Mouse (Mus musculus): ENCODE measurements at regions not wholly inside any gene's neighbourhood (a gene's known extent, or its start where the extent isn't known, plus 50 kb on each side); places are given as distances from the start of the nearest gene placed in this dataset.
"Not testable (repeated sequence)": the region's sequence is repeated elsewhere in the genome, so short reads cannot be mapped to it uniquely, and the experiment has no call there.

DNA sequence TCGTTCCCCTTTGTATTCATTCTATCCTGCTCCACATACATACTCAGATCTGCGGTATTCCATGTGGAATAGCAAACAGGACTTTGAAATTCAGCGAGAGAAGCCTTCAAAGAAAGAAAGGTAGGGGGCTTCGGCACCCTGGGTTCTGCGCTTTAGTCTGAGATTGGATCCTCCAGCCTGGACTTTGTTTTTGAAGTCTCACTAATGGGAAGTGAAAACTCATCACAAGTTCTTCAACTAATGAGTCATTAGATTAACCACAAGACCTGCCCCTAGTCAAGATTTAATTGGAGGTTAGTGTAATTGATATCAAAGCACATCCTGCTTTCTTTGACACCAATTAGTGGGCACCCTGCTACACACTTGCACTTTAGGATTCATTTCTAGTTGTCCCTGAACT is 492.5 kb upstream of the Zfp960 start:
- no peak for DNase-seq (ENCODE audit: low spot score)

DNA sequence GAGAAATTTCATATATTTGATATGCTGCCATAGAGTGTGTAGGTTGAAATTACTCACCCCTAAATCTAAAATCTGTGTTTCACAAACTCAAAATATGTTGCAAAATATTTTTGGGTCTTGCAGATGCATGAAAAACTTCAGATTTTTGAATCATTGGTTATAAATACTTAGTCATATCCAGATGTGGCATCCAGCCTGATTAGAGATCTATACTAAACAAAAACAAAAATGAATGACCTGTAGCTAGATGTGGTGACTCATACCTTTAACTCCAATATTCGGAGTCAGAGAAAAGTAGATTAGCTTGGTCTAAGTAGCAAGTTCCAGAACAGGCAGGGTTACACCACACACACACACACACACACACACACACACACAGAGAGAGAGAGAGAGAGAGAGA is 475.1 kb upstream of the Zfp960 start:
- DNase-seq (ENCODE audit: low spot score) = no peak

DNA sequence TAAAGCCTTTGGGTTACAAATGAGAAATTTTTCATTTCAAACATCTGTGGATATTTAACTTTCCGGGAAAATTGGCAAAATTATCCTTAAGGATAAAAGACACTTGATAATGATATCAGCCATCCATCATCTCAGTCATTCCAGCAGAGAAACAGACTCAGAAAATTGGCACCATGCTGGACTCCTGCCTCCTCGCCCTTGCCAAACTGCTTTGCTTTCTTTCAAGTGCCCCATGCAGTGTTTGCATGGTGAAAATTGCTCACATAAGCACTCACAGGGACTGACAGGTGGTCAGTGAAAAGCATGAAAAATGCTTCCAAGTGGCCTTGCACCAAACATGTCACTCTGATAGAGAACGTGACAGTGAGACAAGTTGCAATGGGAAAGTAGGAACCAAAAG is 464.2 kb upstream of the Zfp960 start:
- DNase-seq (ENCODE audit: low spot score) = no peak

DNA sequence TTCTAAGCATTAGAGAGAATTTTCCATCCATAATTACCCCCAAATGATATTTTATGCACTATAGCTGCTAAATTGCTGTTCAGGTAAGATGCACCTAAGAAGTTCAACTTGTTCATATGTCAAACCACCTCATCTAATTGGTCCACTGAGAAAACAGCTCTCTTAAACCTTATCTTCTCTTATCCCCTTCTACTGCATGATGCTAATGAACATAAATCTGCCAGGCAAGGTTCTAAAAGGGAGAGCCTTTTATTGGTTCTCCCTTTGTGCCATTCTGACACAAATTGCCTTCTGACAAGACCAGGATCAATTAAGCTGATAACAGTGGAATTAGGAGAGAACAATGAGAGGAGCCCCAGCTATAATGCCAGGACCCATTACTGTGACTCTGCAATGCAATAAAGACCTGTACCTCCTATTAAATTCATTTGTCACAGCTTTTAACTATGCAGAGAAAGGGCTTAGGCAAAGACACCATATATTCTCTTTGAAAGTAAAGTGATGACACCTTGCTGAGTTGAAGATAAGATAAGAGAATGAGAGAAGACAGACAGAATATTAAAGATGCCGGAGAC is 451.4 kb upstream of the Zfp960 start:
- no peak for DNase-seq (ENCODE audit: low spot score)

DNA sequence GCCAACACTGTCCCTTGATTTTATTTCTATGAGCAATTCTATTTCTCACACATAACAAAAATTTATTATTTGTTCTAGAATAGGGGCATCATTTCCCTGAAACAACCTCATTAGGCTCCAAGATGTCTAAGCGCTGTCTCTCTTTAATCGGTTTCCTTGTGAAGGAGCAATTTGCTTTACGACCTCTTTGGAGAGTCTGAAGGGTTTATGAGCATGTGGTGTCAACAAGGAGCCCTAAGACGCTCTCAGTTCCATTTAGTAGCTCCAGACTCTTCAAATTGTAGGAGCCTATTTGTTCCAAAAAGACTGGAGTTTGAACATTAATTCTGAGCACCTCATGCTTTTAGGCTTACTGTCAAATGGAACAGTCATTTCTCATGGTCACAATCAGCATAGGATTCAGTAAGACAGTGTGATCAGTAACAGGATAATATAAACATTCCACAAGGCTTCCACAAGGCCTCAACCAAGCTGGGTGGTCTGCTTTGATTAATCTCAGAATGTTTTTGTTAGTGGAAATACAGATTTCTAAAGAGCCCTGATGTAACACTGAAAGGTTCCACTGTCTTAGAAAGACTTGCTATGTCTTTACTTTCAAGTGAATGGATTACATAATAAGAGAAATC is 441.9 kb upstream of the Zfp960 start:
- no peak for DNase-seq (ENCODE audit: low spot score)

DNA sequence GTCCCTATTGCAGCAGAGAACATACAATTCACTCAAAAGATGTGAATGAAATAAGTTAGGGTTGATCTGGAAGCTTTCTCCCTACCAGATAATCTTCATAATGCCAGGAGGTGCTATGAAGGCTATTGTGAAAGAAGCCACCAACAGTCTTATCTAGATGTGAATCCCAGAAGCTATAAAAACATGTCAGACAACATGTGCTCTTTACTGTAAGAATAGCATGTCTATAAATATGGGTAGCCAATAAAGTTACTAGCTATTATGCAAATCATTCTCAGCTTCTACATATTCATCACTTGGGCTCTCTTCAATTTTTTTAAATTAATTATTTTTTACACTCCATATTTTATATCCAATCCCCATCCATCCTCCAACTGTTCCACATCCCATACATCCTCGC is 434.1 kb upstream of the Zfp960 start:
- no peak for DNase-seq (ENCODE audit: low spot score)

DNA sequence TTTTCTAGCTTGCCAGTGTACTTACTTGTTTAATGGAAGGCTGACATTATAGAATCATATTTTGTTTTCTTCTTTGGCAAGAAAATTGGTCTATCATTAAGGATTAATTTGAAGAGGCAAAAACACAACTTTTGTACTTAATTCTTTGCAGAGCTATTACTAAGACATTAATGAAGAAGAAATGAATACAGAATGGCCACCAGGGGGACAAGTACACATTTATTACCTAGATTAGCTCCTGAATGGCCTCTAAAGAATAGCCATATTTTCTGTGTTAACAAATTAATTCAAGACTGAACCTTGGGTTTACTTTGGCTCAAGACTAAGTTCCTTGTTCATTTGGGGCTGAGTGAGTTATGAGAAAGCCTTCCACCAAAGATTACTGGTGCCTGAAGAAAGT is 430.5 kb upstream of the Zfp960 start:
- DNase-seq (ENCODE audit: low spot score) = no peak

DNA sequence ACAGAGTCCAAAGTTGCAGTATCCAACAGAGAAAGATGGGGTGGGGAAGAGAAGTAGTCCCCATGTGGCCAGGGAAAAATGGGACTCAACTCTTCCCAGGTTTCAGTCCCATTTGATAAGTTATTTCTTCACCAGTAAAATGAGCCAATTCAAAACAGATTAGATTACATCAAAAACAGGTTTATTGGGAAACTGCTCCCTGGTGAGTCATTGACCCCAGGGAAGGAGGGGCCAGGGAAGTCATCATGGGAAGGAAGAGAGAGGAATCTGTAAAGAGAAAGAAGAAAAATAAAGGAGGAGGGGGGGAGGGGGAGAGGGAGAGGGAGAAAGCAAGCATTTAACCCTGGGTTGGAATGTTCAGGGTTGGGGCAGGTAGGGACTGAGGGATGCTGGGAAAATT is 426.4 kb upstream of the Zfp960 start:
- no peak for DNase-seq (ENCODE audit: low spot score)

DNA sequence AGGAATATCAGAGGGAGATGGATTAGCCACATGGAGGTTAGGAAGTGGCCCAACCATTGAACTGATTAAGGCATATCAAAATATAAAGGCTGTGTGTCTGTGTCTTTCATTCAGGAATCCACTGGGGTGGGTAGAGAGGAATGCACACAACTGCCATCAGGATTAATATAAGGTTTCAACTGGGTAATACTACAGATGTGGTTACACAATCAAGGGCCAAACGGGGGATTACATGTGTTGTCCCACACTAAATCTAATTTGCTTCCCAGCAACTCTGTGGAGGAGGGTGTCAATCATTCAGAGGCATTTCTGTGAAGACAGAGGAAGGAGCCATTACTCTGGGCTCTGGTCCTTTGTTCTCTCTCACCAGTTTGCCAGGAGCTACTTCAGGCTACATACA is 416.0 kb upstream of the Zfp960 start:
- DNase-seq (ENCODE audit: low spot score) = no peak

DNA sequence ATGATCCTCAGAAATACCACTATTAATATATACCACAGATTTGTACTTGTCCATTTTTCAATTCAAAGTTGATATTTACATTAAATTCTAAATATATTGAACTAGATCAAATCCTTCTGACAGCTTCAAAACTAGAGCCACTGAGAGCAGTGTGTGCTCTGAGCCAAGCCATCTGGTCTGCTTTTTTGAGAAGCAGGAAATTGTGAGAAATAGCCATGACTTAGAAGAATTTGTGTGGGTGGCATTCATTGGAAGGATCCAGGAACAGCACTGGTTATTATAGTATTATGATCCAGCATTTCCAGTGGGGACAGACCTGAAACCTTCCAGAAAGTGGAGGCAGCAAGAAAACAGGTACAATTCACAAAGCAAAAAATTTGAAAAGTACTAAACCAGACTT is 398.7 kb upstream of the Zfp960 start:
- DNase-seq (ENCODE audit: low spot score) = no peak

DNA sequence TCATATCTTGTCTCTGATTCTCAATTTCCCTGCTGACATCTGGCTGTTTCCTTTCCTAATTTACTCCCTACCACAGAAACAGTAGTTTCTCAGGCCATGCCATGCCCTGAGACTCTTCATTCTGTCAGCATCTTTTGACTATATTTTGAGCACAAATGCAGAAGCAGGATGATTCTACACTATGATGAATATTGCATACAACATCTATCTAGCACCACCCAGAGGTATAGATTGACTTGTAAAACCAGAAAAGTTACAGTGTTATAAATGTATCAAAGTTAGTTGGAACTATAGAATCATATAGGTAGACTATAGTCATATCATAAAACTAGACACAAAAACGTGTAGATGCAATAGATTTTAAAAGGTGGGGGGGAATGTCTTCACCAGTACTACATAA is 396.3 kb upstream of the Zfp960 start:
- DNase-seq (ENCODE audit: low spot score) = no peak

DNA sequence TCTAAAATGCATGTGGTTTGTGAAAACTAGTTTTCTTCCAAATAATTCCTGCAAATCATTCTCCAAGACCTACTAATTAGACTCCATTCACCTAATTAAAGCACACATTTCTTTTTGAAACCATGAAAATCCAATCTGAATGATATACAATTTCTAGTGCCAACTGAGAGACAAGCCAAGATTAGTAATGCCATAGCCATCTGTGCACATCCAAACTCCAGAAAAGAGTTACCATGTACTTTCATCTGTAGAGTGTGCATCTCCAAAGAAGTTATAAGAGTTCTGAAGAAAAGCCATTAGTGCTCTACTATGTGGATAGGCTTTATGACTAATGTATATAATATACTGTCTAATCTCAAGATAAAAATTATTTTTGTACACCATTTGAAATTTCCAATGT is 359.7 kb upstream of the Zfp960 start:
- DNase-seq (ENCODE audit: low spot score) = no peak

DNA sequence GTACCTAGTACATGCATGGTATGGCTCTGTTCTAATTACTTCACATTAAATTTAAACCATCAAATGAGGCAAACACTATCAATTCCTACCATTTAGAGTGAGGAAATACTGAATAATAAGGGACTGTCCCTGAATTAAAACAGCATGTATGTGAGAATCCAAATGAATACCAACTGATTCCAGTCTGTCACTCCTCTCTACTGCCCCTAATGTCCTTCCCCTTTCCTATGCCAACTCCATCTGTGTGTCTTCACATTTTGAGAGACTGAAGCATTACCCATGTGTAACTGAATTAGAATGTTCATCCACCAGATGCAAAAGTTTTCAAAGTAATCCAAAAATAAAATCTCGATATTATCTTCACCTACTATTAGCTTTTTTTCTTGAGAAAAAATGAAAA is 358.0 kb upstream of the Zfp960 start:
- DNase-seq (ENCODE audit: low spot score) = no peak

DNA sequence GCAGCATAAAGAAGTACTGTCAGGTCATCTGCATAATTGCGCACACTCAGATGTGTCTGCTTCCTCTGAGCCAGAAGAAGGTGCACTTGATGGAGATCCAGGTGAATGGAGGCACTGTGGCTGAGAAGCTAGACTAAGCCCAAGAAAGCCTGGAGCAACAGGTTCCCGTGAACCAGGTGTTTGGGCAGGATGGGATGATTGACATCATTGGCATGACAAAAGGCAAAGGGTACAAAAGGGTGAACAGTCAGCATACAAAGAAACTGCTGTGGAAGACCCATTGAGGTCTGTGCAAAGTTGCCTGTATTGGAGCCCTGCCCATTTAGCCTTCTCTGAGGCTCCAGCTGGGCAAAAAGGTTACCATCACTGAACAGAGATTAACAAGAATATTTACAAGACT is 337.0 kb upstream of the Zfp960 start:
- DNase-seq (ENCODE audit: low spot score) = no peak

DNA sequence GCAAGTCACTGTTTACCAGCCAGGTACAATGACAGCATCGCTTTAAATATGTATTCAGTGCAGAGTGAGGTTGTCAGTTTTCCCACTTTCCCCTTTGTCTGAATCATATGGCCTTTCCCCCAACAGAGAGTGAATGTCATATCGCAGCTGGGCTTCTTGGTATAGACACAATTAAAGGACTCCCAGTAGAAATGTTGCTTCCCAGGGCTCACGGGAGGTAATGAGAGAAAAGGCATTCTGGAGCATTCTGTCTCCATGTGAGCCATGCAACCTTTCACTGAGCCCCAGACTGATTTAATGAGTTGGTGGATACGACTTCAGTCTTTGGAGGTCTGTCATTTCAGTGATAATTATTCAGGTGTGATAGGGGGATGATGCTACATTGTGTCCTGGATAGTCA is 310.8 kb upstream of the Zfp960 start:
- no peak for DNase-seq (ENCODE audit: low spot score)

DNA sequence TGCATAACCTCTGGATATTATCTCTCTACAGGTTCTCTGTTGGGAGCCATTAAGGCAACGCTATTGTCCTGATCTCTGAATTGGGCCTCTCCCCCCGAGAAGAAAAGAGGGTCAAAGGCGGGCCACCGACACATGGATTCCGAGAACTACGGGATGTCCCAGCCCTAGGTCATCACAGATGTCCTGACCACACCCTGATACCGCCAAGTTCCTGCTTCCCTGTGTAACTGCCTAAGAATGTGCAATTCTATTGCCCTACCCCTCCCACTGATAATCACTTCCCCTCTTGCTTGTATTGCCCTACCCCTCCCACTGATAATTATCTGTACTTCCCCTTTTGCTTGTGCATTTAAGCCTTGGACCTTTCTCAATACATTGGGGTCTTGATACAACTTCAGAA is 293.3 kb upstream of the Zfp960 start:
- not testable (repeated sequence) for DNase-seq (ENCODE audit: low spot score)

DNA sequence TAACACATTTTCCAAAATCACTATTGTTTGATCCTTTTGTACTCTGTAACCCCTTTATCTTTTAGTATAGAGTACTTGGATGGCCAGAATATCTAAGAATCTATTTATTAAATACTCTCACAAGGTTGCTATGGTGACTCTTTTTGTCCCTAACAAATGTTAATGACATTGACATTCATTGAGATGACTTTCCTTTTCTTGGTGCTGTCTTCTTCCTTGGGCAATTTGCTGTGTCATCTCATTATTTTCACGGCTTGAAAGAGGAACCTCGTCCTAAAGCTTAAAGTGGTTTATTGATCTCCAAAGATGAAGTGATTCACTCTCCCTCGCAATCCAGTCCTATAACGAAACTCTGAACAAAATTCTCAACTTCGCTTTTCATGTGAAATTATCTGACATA is 265.6 kb upstream of the Zfp960 start:
- DNase-seq (ENCODE audit: low spot score) = no peak

DNA sequence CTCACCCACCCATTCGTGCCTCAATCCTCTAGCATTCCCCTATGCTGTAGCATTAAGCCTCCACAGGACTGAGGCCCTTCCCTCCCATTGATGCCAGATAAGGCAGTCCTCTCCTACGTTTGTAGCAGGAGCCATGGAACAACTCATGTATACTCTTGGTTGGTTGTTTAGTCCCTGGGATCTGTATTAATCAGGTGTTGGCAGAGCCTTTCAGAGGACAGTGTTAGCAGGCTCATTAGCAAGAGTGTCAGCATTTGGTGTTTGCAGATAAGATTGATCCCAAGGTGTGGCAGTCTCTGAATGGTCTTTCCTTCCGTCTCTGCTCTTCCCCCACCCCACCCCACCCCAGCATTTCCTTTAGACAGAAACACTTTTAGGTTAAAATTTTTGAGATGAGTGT is 258.9 kb upstream of the Zfp960 start:
- no peak for DNase-seq (ENCODE audit: low spot score)

DNA sequence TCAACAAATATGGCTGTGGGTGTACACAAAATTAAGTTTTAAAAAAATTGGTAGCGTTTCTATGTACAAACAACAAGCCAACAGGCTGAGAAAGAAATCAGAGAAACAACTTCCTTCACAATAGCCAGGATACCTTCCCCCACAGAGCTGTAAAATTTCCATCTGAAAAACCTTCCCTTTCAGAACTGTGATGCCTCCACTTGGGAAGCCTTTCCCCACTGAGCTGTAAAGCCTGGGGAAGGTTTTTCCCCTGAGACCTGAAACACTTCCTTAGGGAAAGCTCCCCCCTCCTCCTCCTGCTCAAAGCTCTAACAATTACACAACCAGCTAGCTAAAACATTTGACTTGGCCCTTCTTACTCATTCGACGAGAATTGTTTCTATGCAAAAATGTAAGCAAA is 245.5 kb upstream of the Zfp960 start:
- no peak for DNase-seq (ENCODE audit: low spot score)

DNA sequence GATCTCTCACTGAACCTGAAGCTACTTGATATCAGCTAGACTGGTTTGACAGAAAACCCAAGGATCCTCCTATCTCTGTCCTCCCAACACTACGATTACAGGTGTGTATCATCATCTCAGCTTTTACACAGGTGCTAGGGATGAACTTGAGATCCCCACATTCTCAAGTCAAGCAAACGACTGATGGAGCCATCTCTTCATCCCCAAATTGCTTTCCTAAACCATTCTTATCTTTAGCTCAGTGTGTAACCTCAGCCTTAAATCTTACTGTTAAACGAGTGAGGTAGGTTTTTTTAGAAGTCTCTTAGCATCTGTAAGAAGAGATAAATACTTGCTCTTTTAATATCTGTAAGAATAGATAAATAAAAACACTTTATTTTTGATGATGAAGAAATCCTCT is 242.2 kb upstream of the Zfp960 start:
- no peak for DNase-seq (ENCODE audit: low spot score)

DNA sequence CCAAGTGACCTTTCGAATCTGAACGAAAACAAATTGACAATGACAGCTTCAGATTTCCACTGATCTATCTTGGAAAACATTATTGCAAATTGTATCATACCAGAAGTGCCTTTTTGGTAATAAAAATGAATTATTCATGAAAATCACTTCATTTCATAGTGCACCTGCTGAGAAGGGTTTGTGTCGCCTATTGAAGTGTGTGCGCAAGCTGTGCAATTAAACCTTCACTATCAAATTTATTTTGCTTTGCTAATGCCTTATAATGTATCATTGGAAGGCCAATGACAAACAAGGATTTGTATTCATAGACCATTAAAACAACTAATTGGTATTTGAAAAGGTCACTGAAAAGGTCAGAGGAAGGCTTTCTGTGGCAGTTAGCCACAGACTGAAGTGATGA is 224.8 kb upstream of the Zfp960 start:
- DNase-seq (ENCODE audit: low spot score) = no peak

DNA sequence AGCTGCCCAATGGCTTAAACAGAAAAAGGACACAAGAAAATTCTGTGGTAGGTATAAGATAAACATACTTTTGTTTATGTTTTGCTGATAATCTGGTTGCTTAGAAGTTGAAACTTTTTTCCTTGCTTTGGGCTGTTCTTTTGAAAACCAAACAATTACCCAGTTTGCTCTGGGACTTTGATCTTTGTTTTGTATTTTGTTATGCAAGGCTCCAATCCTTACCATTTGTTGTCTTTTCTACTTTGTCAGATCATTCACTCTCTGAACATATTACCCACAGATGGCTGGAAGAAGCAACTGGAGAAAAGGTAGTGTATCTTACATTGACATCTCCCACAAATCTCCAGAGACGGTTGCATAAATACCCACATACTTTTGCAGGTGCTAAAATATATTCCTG is 203.1 kb upstream of the Zfp960 start:
- no peak for DNase-seq (ENCODE audit: low spot score)

DNA sequence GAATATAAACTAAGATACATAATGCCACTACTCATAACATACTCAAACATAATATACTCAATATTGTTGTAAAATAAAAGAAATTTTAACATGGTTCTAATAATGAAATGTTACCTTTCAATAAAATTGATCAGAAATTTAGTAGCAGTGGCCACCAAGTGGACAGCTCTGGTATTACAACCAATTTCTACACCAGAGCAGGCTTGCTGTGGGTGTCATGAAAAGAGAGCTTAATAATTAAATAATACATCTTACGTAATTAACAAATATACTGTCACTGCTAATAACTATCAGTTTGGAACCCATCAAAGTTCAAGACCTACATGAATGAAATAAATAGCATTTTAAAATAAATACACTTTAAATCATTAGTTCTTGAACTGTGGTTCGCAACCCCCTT is 163.1 kb upstream of the Zfp960 start:
- DNase-seq (ENCODE audit: low spot score) = no peak

DNA sequence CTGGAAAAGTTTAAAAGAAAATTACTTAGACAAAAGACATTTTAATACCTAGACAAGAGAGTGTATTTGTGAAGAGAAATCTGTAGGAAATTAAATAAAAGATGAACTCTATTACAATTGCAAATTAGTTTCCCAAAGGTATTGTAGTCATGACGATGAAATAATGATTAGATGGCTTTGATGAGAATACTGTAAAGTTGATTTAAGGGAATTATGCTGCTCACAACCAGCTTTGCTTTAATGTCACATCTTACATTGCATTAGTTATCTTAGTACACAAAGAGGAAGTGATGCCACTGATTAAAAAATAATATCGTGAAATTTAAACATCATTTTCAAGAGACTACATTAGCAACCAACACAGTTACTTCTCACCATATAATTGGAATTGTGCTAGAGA is 145.7 kb upstream of the Zfp960 start:
- DNase-seq (ENCODE audit: low spot score) = no peak

DNA sequence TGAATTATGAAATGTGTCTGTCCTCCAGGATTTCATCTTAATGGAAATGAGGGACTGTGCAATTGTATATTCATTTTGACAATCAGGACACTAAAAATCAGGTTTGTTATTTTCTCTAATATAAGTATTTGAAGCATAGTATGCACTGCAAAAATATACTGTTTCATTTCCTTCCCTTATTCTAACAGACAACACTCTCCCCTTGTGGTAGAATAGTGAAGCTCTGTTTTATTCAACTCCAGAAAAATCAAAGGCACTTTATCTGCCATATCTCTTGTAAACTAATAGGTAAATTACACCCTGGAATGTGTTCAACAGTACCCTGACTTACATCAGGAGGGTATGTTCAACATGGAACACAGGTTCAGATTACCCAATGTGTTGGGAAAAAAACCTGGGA is 137.7 kb upstream of the Zfp960 start:
- no peak for DNase-seq (ENCODE audit: low spot score)

Data from ovary, postnatal 36 days (tissue).